Mouse (Mus musculus) kidney, postnatal 25 days (tissue): ENCODE data around the gene Gm21762.
A peak's percentile ranks its signal among the peaks of the same experiment; 100 is the strongest.
"Not testable (repeated sequence)": the region's sequence is repeated elsewhere in the genome, so short reads cannot be mapped to it uniquely, and the experiment has no call there.

ENCODE experiments used
- DNase-seq, 2 experiments: peaks; one replicate each; pipeline ENCODE4 v3.0.0; 2021; ENCODE audit warnings: mixed read lengths in 2 of 2

Gm21762 gene

GRCm38 (mm10) chr13:120215847-120216246 lies at the start of gene Gm21762:
TSS of gene Gm21762 (minus strand) at chr13:120215947.
- not testable (repeated sequence) for DNase-seq

- DNase-seq, result not testable (repeated sequence)
Measured at GRCm38 (mm10) chr13:120262870-120263269, 47.1 kb upstream of the Gm21762 start, which contains the start of gene AF067061. TSS of gene AF067061 (plus strand) at chr13:120263114.

- DNase-seq, result not testable (repeated sequence)
Measured at GRCm38 (mm10) chr13:120259718-120260117, 44.0 kb upstream of the Gm21762 start.

- not testable (repeated sequence) for DNase-seq
Measured at GRCm38 (mm10) chr13:120258817-120259658, 43.3 kb upstream of the Gm21762 start.

- not testable (repeated sequence) for DNase-seq
Measured at GRCm38 (mm10) chr13:120251208-120251924, 35.6 kb upstream of the Gm21762 start.

GRCm38 (mm10) chr13:120238811-120239210 lies 23.1 kb upstream of the Gm21762 start, which contains the start of gene Gm21731:
TSS of gene Gm21731 (plus strand) at chr13:120239111.
- DNase-seq, result not testable (repeated sequence)

- not testable (repeated sequence) for DNase-seq
Measured at GRCm38 (mm10) chr13:120232447-120233049, 16.8 kb upstream of the Gm21762 start.

- not testable (repeated sequence) for DNase-seq
Measured at GRCm38 (mm10) chr13:120231798-120232197, 16.1 kb upstream of the Gm21762 start.

GRCm38 (mm10) chr13:120223012-120223659 lies 7.4 kb upstream of the Gm21762 start:
- not testable (repeated sequence) for DNase-seq

GRCm38 (mm10) chr13:120220922-120221321 lies 5.2 kb upstream of the Gm21762 start:
- DNase-seq, result not testable (repeated sequence)

- not testable (repeated sequence) for DNase-seq
Measured at GRCm38 (mm10) chr13:120196189-120196821, 19.4 kb downstream of the Gm21762 start.

- not testable (repeated sequence) for DNase-seq
Measured at GRCm38 (mm10) chr13:120172133-120172532, 43.6 kb downstream of the Gm21762 start, which contains the start of gene Gm21818. TSS of gene Gm21818 (plus strand) at chr13:120172433.

- DNase-seq, result peak in 1 of 2 experiments; percentile 3
Measured at GRCm38 (mm10) chr13:120168301-120168700, 47.4 kb downstream of the Gm21762 start.
